Mouse (Mus musculus) neural tube, embryonic 15.5 days (tissue): ENCODE measurements around the gene Prrg3. TPM values are rescaled to one million over a fixed set of nuclear protein-coding genes. Genes with fewer than 3 reads are reported as not detected.
A peak's percentile ranks its signal among the peaks of the same experiment; 100 is the strongest.
"Not testable (repeated sequence)": the region's sequence is repeated elsewhere in the genome, so short reads cannot be mapped to it uniquely, and the experiment has no call there.

Experiments
- ATAC-seq: fragments of 200-750 bp; cut with Nextera tagmentation; 2 replicates; pipeline ENCODE4 v1.8.0; 2017; ENCODE audit warnings: mild to moderate bottlenecking, moderate TSS enrichment, moderate library complexity; ENCODE audit not compliant: low FRiP score
- H3K27ac ChIP-seq: fragments of 300-500 bp; sonication (generic); replicated peaks from 2 replicates; pipeline ENCODE4 v1.5.1; 2015; ENCODE audit warnings: mild to moderate bottlenecking, inconsistent platforms
- H3K27me3 ChIP-seq: fragments of 300-500 bp; sonication (generic); replicated peaks from 2 replicates; pipeline ENCODE4 v1.6.1; 2015; ENCODE audit warnings: inconsistent platforms
- H3K36me3 ChIP-seq: fragments of 300-500 bp; sonication (generic); 2 replicates; pipeline ENCODE4 v1.6.1; 2015; ENCODE audit warnings: inconsistent platforms
- H3K4me1 ChIP-seq: fragments of 300-500 bp; sonication (generic); 2 replicates; pipeline ENCODE4 v1.6.1; 2015; ENCODE audit warnings: inconsistent platforms
- H3K4me2 ChIP-seq: fragments of 300-500 bp; sonication (generic); 2 replicates; pipeline ENCODE4 v1.6.1; 2015; ENCODE audit warnings: inconsistent platforms, mild to moderate bottlenecking, moderate library complexity
- H3K4me3 ChIP-seq: fragments of 300-500 bp; sonication (generic); replicated peaks from 2 replicates; pipeline ENCODE4 v1.5.1; 2015; ENCODE audit warnings: mild to moderate bottlenecking, inconsistent platforms
- H3K9ac ChIP-seq: fragments of 300-500 bp; sonication (generic); replicated peaks from 2 replicates; pipeline ENCODE4 v1.6.1; 2015; ENCODE audit warnings: mild to moderate bottlenecking, inconsistent platforms
- H3K9me3 ChIP-seq: fragments of 300-500 bp; sonication (generic); replicated peaks from 2 replicates; pipeline ENCODE4 v1.6.1; 2016; ENCODE audit warnings: inconsistent platforms
- WGBS: fragments of 180-500 bp; shearing (Covaris S2); methylation state at CpG from one replicate; pipeline ENCODE4 v1.1.7; 2015; ENCODE audit warnings: mixed read lengths; 5-methylcytosine and 5-hydroxymethylcytosine counted together
- polyA plus RNA-seq: library from polyadenylated mRNA; unstranded; fragments of >200 nt; fragmentation: Nextera tagmentation; extraction: Ambion mirVana; gene quantifications from 2 replicates; pipeline ENCODE4 v1.2.1, GENCODE M21; 2015

The Prrg3 gene
- polyA plus RNA-seq, result 11.7 and 11.8 TPM in 2 replicates

- no peaks in the 10 kb centered on the region for H3K27me3 ChIP-seq
- no peaks in the 10 kb centered on the region for H3K4me1 ChIP-seq
- no peaks in the 10 kb centered on the region for H3K36me3 ChIP-seq
- H3K9ac ChIP-seq, result peak within 1 kb of the TSS; percentile 62
- 33% methylated on average over 62 of the region's 72 CpGs for WGBS
- peak within 1 kb of the TSS; percentile 53 for H3K4me3 ChIP-seq
- peak within 1 kb of the TSS; percentile 70 for H3K27ac ChIP-seq
- no peaks in the 10 kb centered on the region for H3K9me3 ChIP-seq
- peak; percentile 89 for ATAC-seq
- H3K4me2 ChIP-seq, result peak within 1 kb of the TSS; percentile 73
These were observed at the start of gene Prrg3 for GRCm38 (mm10) chrX:71962073-71963051. TSS of gene Prrg3 (plus strand) at chrX:71962624.

GRCm38 (mm10) chrX:71946631-71947030, 15.8 kb upstream of the Prrg3 start:
- 30% methylated on average over 3 of the region's 3 CpGs for WGBS
- Histone ChIP-seq H3K9me3 (no peaks in the 10 kb centered on the region), H3K27ac (no peak overlapping the region), H3K36me3 (no peaks in the 10 kb centered on the region), H3K27me3 (no peaks in the 10 kb centered on the region), H3K4me1 (no peaks in the 10 kb centered on the region), H3K4me2 (no peak overlapping the region), H3K4me3 (no peak overlapping the region), H3K9ac (no peak overlapping the region)
- no peak for ATAC-seq

DNA sequence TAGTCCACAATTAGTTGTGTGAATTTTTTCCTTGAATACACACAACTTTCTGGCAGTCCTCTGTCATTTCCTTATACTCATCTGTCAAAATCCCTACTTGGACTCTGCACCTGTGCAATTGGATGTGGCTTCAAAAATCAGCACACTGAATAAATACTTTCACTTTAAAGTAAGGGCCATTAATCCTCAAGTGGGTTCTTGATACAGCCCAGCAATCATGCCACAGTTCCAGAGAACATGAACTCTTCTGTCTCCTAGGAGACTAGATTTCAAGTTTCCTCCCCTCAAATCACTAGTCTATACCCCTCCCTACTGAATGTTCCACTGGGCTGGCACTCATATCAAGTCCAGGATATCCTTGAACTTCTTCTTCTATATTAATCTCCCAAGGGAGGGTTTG, 4.1 kb upstream of the Prrg3 start:
- ATAC-seq, result no peak
- H3K9ac ChIP-seq, result no peak overlapping the region
- H3K4me3 ChIP-seq, result no peak overlapping the region
- H3K4me1 ChIP-seq, result no peaks in the 10 kb centered on the region
- H3K4me2 ChIP-seq, result no peak overlapping the region
- H3K27ac ChIP-seq, result no peak overlapping the region
- H3K27me3 ChIP-seq, result no peaks in the 10 kb centered on the region
- H3K9me3 ChIP-seq, result no peaks in the 10 kb centered on the region
- no peaks in the 10 kb centered on the region for H3K36me3 ChIP-seq

DNA sequence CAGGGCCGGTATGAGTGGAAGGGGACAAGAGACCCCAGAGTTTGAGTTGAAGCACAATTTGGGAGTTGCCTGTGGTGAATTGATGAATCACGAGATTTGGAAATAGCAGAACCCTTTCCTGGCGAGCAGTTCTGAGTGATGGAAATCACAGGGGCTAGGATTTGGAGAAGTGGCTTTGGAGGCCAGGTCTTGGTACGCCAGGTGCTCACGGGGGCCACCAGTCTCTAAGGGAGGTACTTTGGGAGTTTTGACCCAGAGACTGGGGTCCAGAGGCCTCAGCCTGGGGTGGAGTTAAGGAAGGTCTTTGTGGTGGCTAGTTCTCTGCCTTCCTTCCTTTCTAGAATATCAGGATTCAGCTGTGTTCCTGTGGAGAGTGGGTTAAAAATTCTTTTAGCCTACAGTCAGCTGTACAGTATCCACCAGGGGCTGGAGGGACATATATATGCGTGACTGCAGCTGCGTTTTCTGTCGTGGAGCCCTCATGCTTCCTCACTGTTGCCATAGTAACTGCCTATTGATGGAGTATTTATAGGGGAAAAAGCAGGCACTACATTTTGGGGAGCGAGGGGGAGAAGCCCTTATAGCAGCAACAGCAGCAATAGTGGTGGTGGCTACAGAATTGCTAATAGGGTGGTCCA, 970 bp downstream of the Prrg3 start:
- Histone ChIP-seq H3K4me1 (no peaks in the 10 kb centered on the region), H3K36me3 (no peaks in the 10 kb centered on the region), H3K27ac (peak overlapping the region; percentile 70), H3K9me3 (no peaks in the 10 kb centered on the region), H3K4me2 (peak overlapping the region; percentile 73), H3K4me3 (peak overlapping the region; percentile 53), H3K27me3 (no peaks in the 10 kb centered on the region), H3K9ac (peak overlapping the region; percentile 62)
- peak; percentile 65; the same call in 1 of the 2 replicates for ATAC-seq
- 28% methylated on average over 9 of the region's 9 CpGs for WGBS

GRCm38 (mm10) chrX:71968216-71968615, 5.8 kb downstream of the Prrg3 start:
- Histone ChIP-seq H3K27me3 (no peaks in the 10 kb centered on the region), H3K4me3 (no peak overlapping the region), H3K9me3 (no peaks in the 10 kb centered on the region), H3K27ac (no peak overlapping the region), H3K4me2 (no peak overlapping the region), H3K4me1 (no peaks in the 10 kb centered on the region), H3K36me3 (no peaks in the 10 kb centered on the region), H3K9ac (no peak overlapping the region)
- no peak for ATAC-seq
- 81% methylated on average over 1 of the region's 1 CpGs for WGBS

GRCm38 (mm10) chrX:71968816-71969215, 6.4 kb downstream of the Prrg3 start:
- 80% methylated on average over 6 of the region's 6 CpGs for WGBS
- H3K27ac ChIP-seq, result no peak overlapping the region
- no peaks in the 10 kb centered on the region for H3K36me3 ChIP-seq
- H3K4me2 ChIP-seq, result no peak overlapping the region
- no peak for ATAC-seq
- no peak overlapping the region for H3K4me3 ChIP-seq
- H3K27me3 ChIP-seq, result no peaks in the 10 kb centered on the region
- no peaks in the 10 kb centered on the region for H3K9me3 ChIP-seq
- H3K4me1 ChIP-seq, result no peaks in the 10 kb centered on the region
- H3K9ac ChIP-seq, result no peak overlapping the region

GRCm38 (mm10) chrX:71971325-71971724, 8.9 kb downstream of the Prrg3 start:
- H3K9me3 ChIP-seq, result no peaks in the 10 kb centered on the region
- no peaks in the 10 kb centered on the region for H3K27me3 ChIP-seq
- no peaks in the 10 kb centered on the region for H3K4me1 ChIP-seq
- no peak for ATAC-seq
- 74% methylated on average over 5 of the region's 5 CpGs for WGBS
- no peak overlapping the region for H3K4me2 ChIP-seq
- H3K4me3 ChIP-seq, result no peak overlapping the region
- no peak overlapping the region for H3K27ac ChIP-seq
- no peaks in the 10 kb centered on the region for H3K36me3 ChIP-seq
- H3K9ac ChIP-seq, result no peak overlapping the region

GRCm38 (mm10) chrX:71972686-71973085, 10.3 kb downstream of the Prrg3 start, which contains the start of gene Fate1:
TSS of gene Fate1 (plus strand) at chrX:71972986.
- Histone ChIP-seq H3K27me3 (no peaks in the 10 kb centered on the region), H3K36me3 (no peaks in the 10 kb centered on the region), H3K4me2 (no peak within 1 kb of the TSS), H3K4me3 (no peak within 1 kb of the TSS), H3K27ac (no peak within 1 kb of the TSS), H3K4me1 (no peaks in the 10 kb centered on the region), H3K9ac (no peak within 1 kb of the TSS), H3K9me3 (no peaks in the 10 kb centered on the region)
- ATAC-seq, result no peak
- whole genome bisulfite sequencing, result 86% methylated on average over 2 of the region's 2 CpGs

GRCm38 (mm10) chrX:71977681-71978080, 15.3 kb downstream of the Prrg3 start:
- ATAC-seq, result not testable (repeated sequence)

DNA sequence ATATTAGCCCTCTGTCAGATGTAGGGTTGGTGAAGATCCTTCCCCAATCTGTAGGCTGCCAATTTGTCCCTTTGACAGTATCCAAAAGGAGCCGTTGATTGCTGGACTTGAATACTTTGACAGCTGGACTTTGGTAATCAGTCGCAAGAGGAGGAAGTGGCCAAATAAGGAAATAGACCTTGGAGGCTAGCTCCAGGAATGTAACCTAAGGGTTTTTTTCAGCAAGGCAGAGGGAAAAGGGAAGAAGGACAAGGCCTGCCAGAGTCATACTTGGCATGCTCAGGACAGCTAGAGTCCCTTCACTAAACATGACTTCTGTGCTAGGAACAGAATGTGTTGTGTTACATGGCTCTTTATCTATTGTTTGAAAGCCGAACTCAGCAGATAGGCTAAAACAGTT, 18.0 kb downstream of the Prrg3 start:
- Histone ChIP-seq H3K36me3 (no peaks in the 10 kb centered on the region), H3K4me3 (no peak overlapping the region), H3K27ac (no peak overlapping the region), H3K4me1 (no peaks in the 10 kb centered on the region), H3K27me3 (no peaks in the 10 kb centered on the region), H3K9me3 (no peaks in the 10 kb centered on the region), H3K4me2 (no peak overlapping the region), H3K9ac (no peak overlapping the region)
- WGBS, result 86% methylated on average over 3 of the region's 3 CpGs
- ATAC-seq, result no peak

More at GRCm38 (mm10) chrX:71977681-71978080, 15.3 kb downstream of the Prrg3 start:
- not testable (repeated sequence) for H3K27ac ChIP-seq, H3K4me3 ChIP-seq, H3K9me3 ChIP-seq, H3K4me2 ChIP-seq, H3K36me3 ChIP-seq, H3K4me1 ChIP-seq, H3K9ac ChIP-seq, H3K27me3 ChIP-seq

DNA sequence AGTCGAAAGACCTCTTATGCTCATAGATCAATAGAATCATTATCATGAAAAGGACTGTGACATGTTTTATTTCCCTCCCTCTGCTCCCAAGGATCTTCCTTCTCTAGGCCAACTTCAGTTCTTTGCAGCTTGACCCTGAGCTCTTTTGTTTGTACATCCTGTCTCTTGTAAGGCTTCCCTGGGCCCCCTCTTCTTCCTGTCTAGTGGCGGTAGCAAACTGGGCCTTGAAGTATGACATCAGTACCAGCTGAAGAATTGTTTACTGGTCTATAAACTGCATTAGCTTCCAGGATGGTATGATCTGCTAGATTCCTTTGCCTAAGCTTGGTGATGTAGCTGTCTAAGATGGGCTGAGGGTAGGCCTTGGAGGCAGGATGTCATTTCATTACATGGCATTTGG, 18.9 kb downstream of the Prrg3 start:
- H3K27me3 ChIP-seq, result no peaks in the 10 kb centered on the region
- no peak for ATAC-seq
- 50% methylated on average over 2 of the region's 2 CpGs for whole genome bisulfite sequencing

DNA sequence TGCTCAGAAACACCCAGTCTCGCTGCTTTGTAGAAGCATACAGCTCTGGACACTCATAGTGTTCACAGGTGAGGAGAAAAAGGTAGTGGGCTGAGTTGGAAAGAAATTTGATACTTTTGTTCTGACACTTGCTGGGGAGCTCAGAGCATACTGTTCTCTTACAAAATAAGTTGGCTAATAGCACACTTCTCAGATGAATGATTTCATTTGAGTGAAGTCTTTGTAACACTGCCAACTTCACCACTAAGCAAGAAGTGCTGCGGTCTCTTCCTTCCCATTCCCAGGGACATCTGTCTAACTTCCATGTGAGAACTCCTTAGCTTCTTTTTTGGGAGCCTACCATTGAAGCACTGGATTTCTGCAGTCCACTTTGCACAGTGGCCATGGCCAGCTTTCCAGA, 20.8 kb downstream of the Prrg3 start:
- Histone ChIP-seq H3K27me3 (no peaks in the 10 kb centered on the region), H3K9ac (no peak overlapping the region), H3K9me3 (no peaks in the 10 kb centered on the region), H3K4me3 (no peak overlapping the region), H3K4me1 (no peaks in the 10 kb centered on the region), H3K4me2 (no peak overlapping the region), H3K36me3 (no peaks in the 10 kb centered on the region), H3K27ac (no peak overlapping the region)
- ATAC-seq, result no peak
- 87% methylated on average over 2 of the region's 2 CpGs for WGBS

More for the DNA sequence above, 18.9 kb downstream of the Prrg3 start:
- Histone ChIP-seq H3K4me1 (no peaks in the 10 kb centered on the region), H3K27ac (no peak overlapping the region), H3K36me3 (no peaks in the 10 kb centered on the region), H3K9ac (no peak overlapping the region), H3K9me3 (no peaks in the 10 kb centered on the region), H3K4me3 (no peak overlapping the region), H3K4me2 (no peak overlapping the region)
